Mouse (Mus musculus): Measurements from ENCODE around the gene Eya2. TPM values are rescaled to one million over a fixed set of nuclear protein-coding genes. Genes with fewer than 3 reads are reported as not detected.
"Not testable (repeated sequence)": the region's sequence is repeated elsewhere in the genome, so short reads cannot be mapped to it uniquely, and the experiment has no call there.

The Eya2 gene
- total RNA-seq (2018; cell fraction: chromatin; rRNA removed) = under 1 TPM in 1 of 26 experiments, not detected in 25; 0.85 TPM
- total RNA-seq (2018; cell fraction: cytosol; rRNA removed) = not detected
- total RNA-seq (2018; cell fraction: nucleus; rRNA removed) = 1 to 10 TPM in 1 of 26 experiments, not detected in 25; 1.9 TPM
- not detected in 3 replicates for polyA plus RNA-seq (2018)

- Histone ChIP-seq H3K36me3 (ENCODE audit: inconsistent target) (no peaks in the 10 kb centered on the region), H3K79me2 (ENCODE audit: inconsistent target) (no peaks in the 10 kb centered on the region), H3K27ac (no peak within 1 kb of the TSS), H3K4me3 (ENCODE audit: inconsistent target) (no peak within 1 kb of the TSS)
- WGBS (ENCODE audit: missing documents) = 2% methylated on average over 71 of the region's 83 CpGs
Observed at GRCm38 (mm10) chr2:165594907-165595675, at the start of gene Eya2. Gene Eya2, plus strand, starts transcription at chr2:165595032.

GRCm38 (mm10) chr2:165545687-165546086 is 49.1 kb upstream of the Eya2 start:
- WGBS (ENCODE audit: missing documents) = 96% methylated on average over 2 of the region's 2 CpGs
- no peak overlapping the region for H3K4me3 ChIP-seq (ENCODE audit: inconsistent target)
- no peaks in the 10 kb centered on the region for H3K79me2 ChIP-seq (ENCODE audit: inconsistent target)
- no peaks in the 10 kb centered on the region for H3K36me3 ChIP-seq (ENCODE audit: inconsistent target)
- no peak overlapping the region for H3K27ac ChIP-seq

- Histone ChIP-seq H3K36me3 (ENCODE audit: inconsistent target) (no peaks in the 10 kb centered on the region), H3K4me3 (ENCODE audit: inconsistent target) (no peak overlapping the region), H3K27ac (no peak overlapping the region), H3K79me2 (ENCODE audit: inconsistent target) (no peaks in the 10 kb centered on the region)
- WGBS (ENCODE audit: missing documents) = 92% methylated on average over 8 of the region's 8 CpGs
Observed at GRCm38 (mm10) chr2:165546341-165546740, 48.5 kb upstream of the Eya2 start.

GRCm38 (mm10) chr2:165547410-165547809 is 47.4 kb upstream of the Eya2 start:
- Histone ChIP-seq H3K36me3 (ENCODE audit: inconsistent target) (no peaks in the 10 kb centered on the region), H3K4me3 (ENCODE audit: inconsistent target) (no peak overlapping the region), H3K79me2 (ENCODE audit: inconsistent target) (no peaks in the 10 kb centered on the region), H3K27ac (no peak overlapping the region)
- 61% methylated on average over 9 of the region's 9 CpGs for WGBS (ENCODE audit: missing documents)

DNA sequence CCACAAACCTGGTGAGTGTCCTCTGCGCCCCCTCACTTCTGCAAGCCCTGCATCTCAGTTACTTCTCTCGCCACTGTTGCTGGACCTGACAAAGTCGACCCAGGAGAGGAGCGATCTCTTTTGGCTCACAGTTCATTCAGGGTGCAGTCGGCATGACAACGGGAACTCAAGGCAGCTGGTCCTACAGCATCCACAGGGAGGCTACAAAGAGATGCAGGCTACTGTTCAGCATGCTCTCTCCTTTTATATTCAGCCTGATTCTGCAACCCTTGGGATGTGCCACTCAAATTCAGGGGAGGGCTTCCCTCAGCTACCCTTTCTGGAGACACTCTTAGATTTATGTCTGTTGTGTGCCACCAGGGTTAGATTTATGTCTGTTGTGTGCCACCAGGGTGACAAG is 46.2 kb upstream of the Eya2 start:
- no peak overlapping the region for H3K27ac ChIP-seq
- no peaks in the 10 kb centered on the region for H3K79me2 ChIP-seq (ENCODE audit: inconsistent target)
- H3K36me3 ChIP-seq (ENCODE audit: inconsistent target) = no peaks in the 10 kb centered on the region
- H3K4me3 ChIP-seq (ENCODE audit: inconsistent target) = no peak overlapping the region
- 86% methylated on average over 6 of the region's 6 CpGs for WGBS (ENCODE audit: missing documents)

- H3K36me3 ChIP-seq (ENCODE audit: inconsistent target); H3K79me2 ChIP-seq (ENCODE audit: inconsistent target); H3K4me3 ChIP-seq (ENCODE audit: inconsistent target); H3K27ac ChIP-seq: not testable (repeated sequence)
- 73% methylated on average over 6 of the region's 7 CpGs for WGBS (ENCODE audit: missing documents)
Observed at GRCm38 (mm10) chr2:165550410-165550809, 44.4 kb upstream of the Eya2 start.

DNA sequence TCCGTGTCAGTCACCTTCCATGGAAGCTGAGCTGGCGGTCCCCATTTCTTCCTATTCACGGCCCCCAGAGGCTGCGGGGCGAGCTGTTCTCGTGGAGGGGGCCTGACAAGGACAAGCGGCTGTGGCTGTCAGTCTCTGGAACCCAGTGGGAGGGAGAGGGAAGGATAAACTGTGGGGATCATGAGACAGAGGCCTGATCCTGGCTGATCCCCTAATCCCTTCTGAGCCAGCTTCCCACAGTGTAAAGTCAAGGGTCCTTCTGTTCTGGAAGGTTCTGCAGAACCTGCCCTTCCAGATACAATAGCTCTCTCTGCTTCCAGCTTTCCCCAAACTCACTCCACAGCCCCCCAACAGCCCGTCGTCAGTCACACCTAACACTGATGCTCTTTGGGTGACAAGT is 40.8 kb upstream of the Eya2 start:
- Histone ChIP-seq H3K4me3 (ENCODE audit: inconsistent target) (no peak overlapping the region), H3K27ac (no peak overlapping the region), H3K36me3 (ENCODE audit: inconsistent target) (no peaks in the 10 kb centered on the region), H3K79me2 (ENCODE audit: inconsistent target) (no peaks in the 10 kb centered on the region)
- WGBS (ENCODE audit: missing documents) = 99% methylated on average over 9 of the region's 9 CpGs

DNA sequence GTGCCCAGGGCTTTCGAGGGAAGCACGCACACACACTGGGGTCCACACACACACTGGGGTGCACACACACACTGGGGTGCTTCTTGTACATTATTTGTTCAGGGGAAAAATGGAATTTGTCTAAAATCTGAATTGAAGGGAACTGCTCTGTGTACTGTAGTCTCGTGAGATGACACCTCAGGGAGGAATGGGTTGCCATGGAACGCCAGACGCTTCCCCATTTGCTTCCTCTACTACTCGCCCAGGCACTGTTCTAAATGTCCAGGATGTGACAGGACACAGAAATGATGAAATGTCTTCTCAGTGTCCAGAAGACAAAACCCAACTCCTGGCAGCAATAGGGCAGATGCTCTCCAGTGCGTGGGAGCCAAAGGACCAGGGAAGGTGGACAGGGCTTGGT is 37.6 kb upstream of the Eya2 start:
- Histone ChIP-seq H3K27ac (no peak overlapping the region), H3K36me3 (ENCODE audit: inconsistent target) (no peaks in the 10 kb centered on the region), H3K79me2 (ENCODE audit: inconsistent target) (no peaks in the 10 kb centered on the region), H3K4me3 (ENCODE audit: inconsistent target) (no peak overlapping the region)
- WGBS (ENCODE audit: missing documents) = 72% methylated on average over 7 of the region's 7 CpGs

DNA sequence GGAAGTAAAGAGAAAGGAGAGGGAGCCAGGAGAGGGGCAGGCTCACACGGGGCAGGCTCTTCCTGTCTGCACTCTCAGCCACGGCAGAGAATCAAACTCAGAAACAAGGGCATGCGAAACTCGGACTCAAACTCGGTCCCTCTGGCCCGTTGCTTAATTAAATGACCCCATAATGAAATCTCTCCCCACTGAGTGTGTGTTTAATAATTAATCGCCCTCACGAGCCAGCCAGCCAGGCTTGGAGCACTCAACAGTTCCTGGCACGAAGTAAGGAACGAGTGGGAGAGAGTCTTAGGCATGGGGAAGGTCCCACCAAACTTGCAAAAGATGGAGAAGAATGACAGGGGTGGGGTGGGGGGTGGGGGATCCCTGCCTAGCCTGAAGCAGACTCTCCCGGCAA is 35.9 kb upstream of the Eya2 start:
- Histone ChIP-seq H3K27ac (no peak overlapping the region), H3K36me3 (ENCODE audit: inconsistent target) (no peaks in the 10 kb centered on the region), H3K79me2 (ENCODE audit: inconsistent target) (no peaks in the 10 kb centered on the region), H3K4me3 (ENCODE audit: inconsistent target) (no peak overlapping the region)
- WGBS (ENCODE audit: missing documents) = 60% methylated on average over 10 of the region's 11 CpGs

DNA sequence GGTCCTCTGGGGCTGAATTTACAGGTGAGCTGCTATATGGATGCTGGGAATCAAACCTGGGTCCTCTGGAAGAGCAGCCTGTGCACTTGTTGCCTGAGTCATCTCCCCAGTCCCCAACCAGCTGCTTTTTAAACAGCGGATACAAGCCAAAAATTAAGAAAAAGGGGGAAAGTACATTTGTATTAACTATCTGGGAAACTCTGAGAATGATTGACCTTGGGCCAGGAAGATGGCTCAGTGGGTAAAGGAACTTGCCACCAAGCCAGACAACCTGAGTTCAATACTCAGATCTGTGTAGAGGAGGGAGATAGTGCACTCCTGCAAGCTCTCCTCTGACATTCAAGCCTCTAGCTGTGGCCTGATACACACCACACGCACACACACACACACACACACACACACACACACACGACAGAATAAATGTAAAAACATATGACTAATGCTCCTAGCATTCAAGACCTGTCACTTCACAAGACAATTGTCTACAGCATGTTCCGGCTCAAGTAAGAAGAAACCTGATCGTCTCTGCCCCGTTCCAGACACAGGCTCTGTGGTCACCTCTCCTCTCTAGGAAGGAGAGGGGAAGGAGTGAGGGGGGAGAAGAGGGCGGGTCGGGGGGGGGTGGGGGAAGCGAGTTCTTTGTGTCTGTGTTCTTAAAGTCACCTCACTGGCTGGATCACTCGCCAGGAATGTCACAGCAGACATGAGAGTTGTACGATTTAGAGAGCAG is 35.2 kb upstream of the Eya2 start:
- Histone ChIP-seq H3K36me3 (ENCODE audit: inconsistent target) (no peaks in the 10 kb centered on the region), H3K79me2 (ENCODE audit: inconsistent target) (no peaks in the 10 kb centered on the region), H3K27ac (no peak overlapping the region), H3K4me3 (ENCODE audit: inconsistent target) (no peak overlapping the region)
- 25% methylated on average over 11 of the region's 11 CpGs for WGBS (ENCODE audit: missing documents)

DNA sequence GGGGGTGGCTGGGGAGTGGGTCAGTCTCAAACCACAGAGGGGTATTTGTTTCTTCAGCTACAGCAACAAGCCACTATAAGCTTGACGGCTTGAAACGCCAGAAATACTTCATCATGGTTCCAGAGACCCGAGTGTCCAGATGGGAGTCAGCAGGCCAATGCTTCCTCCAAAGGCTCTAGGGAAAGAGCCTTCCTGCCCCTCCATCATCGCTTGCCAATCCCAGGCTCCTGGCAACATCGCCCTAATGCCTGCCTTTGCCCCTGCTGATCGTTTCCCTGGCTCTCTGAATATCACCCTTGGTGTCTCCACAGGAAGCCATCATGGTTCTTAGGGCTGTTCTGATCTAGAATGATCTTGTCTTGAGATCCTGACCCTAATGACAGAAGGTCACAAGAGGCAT is 33.0 kb upstream of the Eya2 start:
- H3K27ac ChIP-seq = no peak overlapping the region
- no peak overlapping the region for H3K4me3 ChIP-seq (ENCODE audit: inconsistent target)
- WGBS (ENCODE audit: missing documents) = 91% methylated on average over 6 of the region's 6 CpGs
- H3K79me2 ChIP-seq (ENCODE audit: inconsistent target) = no peaks in the 10 kb centered on the region
- H3K36me3 ChIP-seq (ENCODE audit: inconsistent target) = no peaks in the 10 kb centered on the region

DNA sequence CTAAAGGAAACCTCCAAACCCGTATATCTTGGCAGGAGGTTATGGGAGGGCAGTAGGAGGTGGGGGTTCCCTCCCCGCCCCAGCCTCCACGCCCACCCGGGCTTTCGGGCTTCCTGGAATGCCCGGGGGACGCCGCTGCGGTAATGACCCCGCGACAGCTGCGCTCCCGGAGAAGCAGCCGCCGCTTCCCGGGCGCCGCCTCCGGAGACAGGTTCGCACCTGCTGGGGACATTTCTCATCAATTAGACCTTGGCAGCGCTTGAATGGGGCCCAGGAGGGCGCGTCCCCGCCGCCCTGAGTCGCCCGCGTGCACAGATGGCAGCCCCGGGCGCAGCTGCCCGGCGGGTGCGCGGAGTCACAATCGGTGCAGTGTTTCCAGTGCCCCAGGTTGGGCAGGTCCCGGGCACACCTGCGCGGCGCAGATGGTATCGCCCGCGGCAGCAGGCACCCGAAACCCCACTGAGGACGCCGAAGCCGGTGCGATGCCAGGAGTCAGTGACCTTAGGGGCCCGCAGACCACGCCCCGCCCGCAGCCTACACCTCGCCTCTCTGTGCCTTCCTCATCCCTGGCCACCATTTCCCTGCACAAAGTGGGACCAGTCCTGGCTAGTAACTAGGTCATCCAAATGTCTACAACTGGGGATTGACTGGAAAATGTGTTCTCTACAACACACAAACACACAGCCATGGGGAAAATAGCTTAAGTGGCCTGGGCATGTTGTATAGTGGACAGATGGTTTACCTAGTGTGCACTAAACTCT is 31.4 kb upstream of the Eya2 start:
- Histone ChIP-seq H3K27ac (no peak overlapping the region), H3K4me3 (ENCODE audit: inconsistent target) (no peak overlapping the region), H3K79me2 (ENCODE audit: inconsistent target) (no peaks in the 10 kb centered on the region), H3K36me3 (ENCODE audit: inconsistent target) (no peaks in the 10 kb centered on the region)
- WGBS (ENCODE audit: missing documents) = 3% methylated on average over 45 of the region's 52 CpGs

DNA sequence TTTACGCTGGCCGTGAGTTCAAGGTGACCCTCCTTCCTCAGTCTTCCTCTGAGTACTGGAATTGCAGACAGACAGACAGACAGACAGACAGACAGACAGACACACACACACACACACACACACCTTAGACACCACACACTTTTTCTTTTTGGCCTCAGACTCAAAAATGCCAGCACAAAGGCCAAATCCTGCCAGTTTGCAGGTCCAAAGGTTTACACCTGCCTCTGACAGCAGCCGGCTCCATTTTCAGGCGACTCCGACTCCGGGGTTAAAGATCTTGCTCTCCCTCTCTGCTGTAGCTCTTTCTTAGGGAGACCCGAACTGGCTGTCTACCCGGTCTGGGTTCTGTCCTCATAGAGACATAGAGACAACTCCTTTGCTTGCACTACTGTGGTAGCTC is 30.7 kb upstream of the Eya2 start:
- WGBS (ENCODE audit: missing documents) = 91% methylated on average over 8 of the region's 8 CpGs
- Histone ChIP-seq H3K36me3 (ENCODE audit: inconsistent target) (no peaks in the 10 kb centered on the region), H3K27ac (no peak overlapping the region), H3K79me2 (ENCODE audit: inconsistent target) (no peaks in the 10 kb centered on the region), H3K4me3 (ENCODE audit: inconsistent target) (no peak overlapping the region)

DNA sequence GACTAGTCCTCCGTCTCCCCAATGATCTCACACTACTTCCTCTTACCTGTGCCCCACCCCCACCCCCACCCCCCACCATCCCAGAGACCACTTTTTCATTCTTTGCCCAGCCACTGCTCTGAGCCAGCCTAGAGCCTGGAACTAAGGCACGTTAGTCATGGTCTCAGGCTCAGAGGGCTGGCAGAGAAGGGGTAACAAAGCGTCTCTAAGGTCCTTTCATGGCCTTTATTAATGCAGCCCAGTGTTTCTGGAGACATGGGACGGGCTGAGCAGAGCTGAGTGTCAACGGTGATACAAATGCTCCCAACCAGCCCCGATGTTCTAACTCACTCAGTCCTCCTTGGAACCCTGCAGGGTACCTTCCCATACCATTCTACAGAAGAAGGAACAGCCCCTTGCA is 30.2 kb upstream of the Eya2 start:
- 77% methylated on average over 6 of the region's 6 CpGs for WGBS (ENCODE audit: missing documents)
- Histone ChIP-seq H3K36me3 (ENCODE audit: inconsistent target) (no peaks in the 10 kb centered on the region), H3K4me3 (ENCODE audit: inconsistent target) (no peak overlapping the region), H3K27ac (no peak overlapping the region), H3K79me2 (ENCODE audit: inconsistent target) (no peaks in the 10 kb centered on the region)

- no peak overlapping the region for H3K27ac ChIP-seq
- H3K4me3 ChIP-seq (ENCODE audit: inconsistent target) = no peak overlapping the region
- no peaks in the 10 kb centered on the region for H3K36me3 ChIP-seq (ENCODE audit: inconsistent target)
- no peaks in the 10 kb centered on the region for H3K79me2 ChIP-seq (ENCODE audit: inconsistent target)
- WGBS (ENCODE audit: missing documents) = 78% methylated on average over 6 of the region's 6 CpGs
Observed at GRCm38 (mm10) chr2:165566898-165567297, 27.9 kb upstream of the Eya2 start.

All from macrophage (primary cell).